Mouse (Mus musculus) G1E (cell line): ENCODE measurements around the gene Pef1. TPM values are rescaled to one million over a fixed set of nuclear protein-coding genes. Genes with fewer than 3 reads are reported as not detected.

Source experiments
- ATAC-seq: 2 replicates; pipeline ENCODE4 v1.8.0; 2016; ENCODE audit warnings: mild to moderate bottlenecking; ENCODE audit not compliant: insufficient number of reproducible peaks, poor library complexity, low FRiP score, severe bottlenecking; ENCODE audit errors: extremely low read depth
- DNase-seq: peaks from one replicate; pipeline ENCODE4 v3.0.0; 2012; ENCODE audit warnings: low spot score
- H3K27me3 ChIP-seq: 2 replicates; pipeline ENCODE4 v1.6.1; 2012; ENCODE audit warnings: mild to moderate bottlenecking, low read length, inconsistent platforms; ENCODE audit not compliant: insufficient read depth
- H3K36me3 ChIP-seq: replicated peaks from 2 replicates; pipeline ENCODE3; 2012; ENCODE audit warnings: mild to moderate bottlenecking, inconsistent platforms
- H3K4me1 ChIP-seq: 2 replicates; pipeline ENCODE4 v1.6.1; 2012; ENCODE audit warnings: low read depth, low read length, inconsistent platforms, mixed read lengths; ENCODE audit not compliant: insufficient read depth
- H3K4me3 ChIP-seq: 2 replicates; pipeline ENCODE4 v1.5.1; 2012; ENCODE audit warnings: low read depth, mild to moderate bottlenecking, inconsistent platforms, low read length, moderate library complexity, mixed read lengths
- H3K9me3 ChIP-seq: replicated peaks from 2 replicates; pipeline ENCODE4 v1.6.1; 2012; ENCODE audit warnings: inconsistent platforms
- CTCF ChIP-seq: IDR thresholded peaks from 2 replicates; pipeline ENCODE4 v1.5.1; 2012; ENCODE audit warnings: low read depth, low read length, inconsistent platforms, mixed read lengths
- GATA1 ChIP-seq: IDR thresholded peaks from 2 replicates; pipeline ENCODE4 v1.6.1; 2012; ENCODE audit warnings: borderline replicate concordance, low read length, inconsistent platforms, mixed read lengths
- GATA2 ChIP-seq: IDR thresholded peaks from 2 replicates; pipeline ENCODE4 v1.6.1; 2012; ENCODE audit warnings: low read depth, low read length, inconsistent platforms, borderline replicate concordance
- POLR2AphosphoS5 ChIP-seq: IDR thresholded peaks from 2 replicates; pipeline ENCODE4 v1.6.1; 2012; ENCODE audit warnings: low read depth, low read length, inconsistent platforms; ENCODE audit not compliant: insufficient replicate concordance
- TAL1 ChIP-seq: conservative IDR thresholded peaks from 2 replicates; pipeline ENCODE4 v1.6.1; 2012; ENCODE audit warnings: low read depth, low read length, inconsistent platforms, mixed read lengths
- polyA plus RNA-seq: library from polyadenylated mRNA; stranded (reverse); fragments of >175 nt; gene quantifications from 2 replicates; pipeline ENCODE4 v1.2.3, GENCODE M21; 2012
- total RNA-seq, 2 experiments: library from RNA; stranded (forward) in 1 of 2; stranded (reverse) in 1 of 2; fragments of 200-1000 nt in 1 of 2; fragments of >200 nt in 1 of 2; fragmentation: Nextera tagmentation in 1 of 2; gene quantifications; 2 replicates each; pipeline ENCODE4 v1.2.3; 2014 to 2017

The Pef1 gene
- total and polyA plus RNA-seq, 3 experiments, result 20.9 to 84.6 (median 24.8) TPM

DNA sequence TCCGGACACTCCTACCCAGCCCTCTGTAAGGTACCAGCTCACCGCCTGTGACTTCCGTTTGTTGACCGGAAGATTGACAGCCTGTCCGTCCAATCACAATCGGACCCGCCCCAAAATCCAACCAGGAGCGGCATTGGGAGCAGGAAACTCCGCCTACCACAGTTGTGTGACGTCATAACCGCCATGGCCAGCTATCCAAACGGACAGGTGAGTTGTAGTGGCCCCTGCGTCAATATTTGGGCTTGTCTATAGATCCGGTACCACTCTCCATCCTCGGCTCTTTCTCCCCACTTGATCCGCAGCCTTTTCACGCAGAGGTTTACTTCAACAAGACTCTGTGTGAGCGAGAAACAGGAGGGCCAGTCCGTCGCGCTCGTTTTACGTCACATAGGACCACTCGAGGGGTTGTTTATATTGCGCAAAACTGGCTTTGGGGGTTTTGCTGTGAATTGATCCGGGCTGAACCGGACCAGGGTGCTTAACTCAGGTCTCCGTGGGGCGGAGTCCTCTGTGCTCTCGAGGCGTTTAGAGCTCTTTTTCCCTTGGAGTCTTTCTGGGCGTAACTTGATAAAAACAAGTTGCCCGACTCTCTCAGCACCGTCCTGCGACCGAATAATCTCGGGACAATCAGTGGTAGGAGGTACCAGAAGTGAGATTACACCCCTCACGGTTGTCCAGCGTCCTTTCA lies 5.2 kb downstream of the Pef1 start:
- DNase-seq (peak; percentile 93), ATAC-seq (peak; percentile 94)
- TF ChIP-seq TAL1 (no peak), GATA2 (no peak), GATA1 (no peak), CTCF (no peak), POLR2AphosphoS5 (no peak)
- Histone ChIP-seq H3K27me3 (no peaks in the 10 kb centered on the region), H3K4me1 (peaks cover 67% of the 10 kb centered on the region), H3K9me3 (peaks cover 3% of the 10 kb centered on the region), H3K36me3 (peaks cover 27% of the 10 kb centered on the region), H3K4me3 (peak overlapping the region; percentile 74)

DNA sequence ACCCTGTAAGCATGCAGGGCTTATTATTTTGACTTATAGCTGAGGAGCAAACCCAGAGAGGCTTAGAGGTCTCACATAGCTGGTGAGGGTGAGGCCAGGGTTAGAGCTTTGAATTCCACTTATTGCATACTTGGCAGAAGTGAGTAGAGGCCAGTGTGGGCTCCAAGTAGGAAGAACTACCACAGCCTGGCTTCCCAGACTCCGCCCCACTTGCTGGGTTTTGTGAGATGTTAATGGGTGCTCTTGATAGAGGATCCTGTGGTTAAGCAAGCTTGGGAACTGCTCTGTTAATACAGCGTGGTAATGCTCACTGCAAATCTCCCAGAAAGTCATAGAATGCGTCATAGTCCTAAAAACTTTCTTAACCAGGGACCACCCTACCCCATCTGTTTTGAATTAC lies 6.6 kb downstream of the Pef1 start:
- Histone ChIP-seq H3K27me3 (no peaks in the 10 kb centered on the region), H3K9me3 (no peaks in the 10 kb centered on the region), H3K4me3 (peak overlapping the region; percentile 74; the same call in 1 of the 2 replicates), H3K4me1 (peaks cover 72% of the 10 kb centered on the region), H3K36me3 (peaks cover 40% of the 10 kb centered on the region)
- TF ChIP-seq CTCF (no peak), GATA2 (no peak), TAL1 (no peak), GATA1 (no peak), POLR2AphosphoS5 (no peak)
- peak; percentile 36 for DNase-seq
- no peak for ATAC-seq

DNA sequence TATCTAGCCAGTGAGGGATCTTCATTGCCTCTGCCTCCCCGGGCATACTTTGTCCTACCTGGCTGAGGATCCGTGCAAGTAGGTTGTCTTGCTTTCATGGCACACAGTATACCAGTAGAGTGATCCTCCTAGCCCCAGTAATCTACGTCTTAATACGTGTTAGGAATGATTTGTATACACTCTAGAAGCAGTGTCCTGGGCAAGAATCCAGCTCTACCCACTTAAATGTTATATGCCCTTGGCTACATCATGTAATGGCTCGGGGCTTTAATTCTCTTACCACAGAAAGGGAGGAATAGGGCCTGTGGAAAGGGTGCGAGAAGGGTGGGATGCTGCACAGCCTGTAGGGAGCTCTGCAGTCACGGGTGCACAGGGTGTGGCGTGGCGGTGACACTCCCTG lies 7.3 kb downstream of the Pef1 start:
- TF ChIP-seq TAL1, result no peak
- TF ChIP-seq POLR2AphosphoS5, result no peak
- TF ChIP-seq GATA2, result no peak
- no peak for TF ChIP-seq GATA1
- no peak for TF ChIP-seq CTCF
- H3K36me3 ChIP-seq, result peaks cover 43% of the 10 kb centered on the region
- peaks cover 69% of the 10 kb centered on the region for H3K4me1 ChIP-seq
- H3K9me3 ChIP-seq, result no peaks in the 10 kb centered on the region
- ATAC-seq (no peak), DNase-seq (no peak)
- no peaks in the 10 kb centered on the region for H3K27me3 ChIP-seq
- H3K4me3 ChIP-seq, result no peak overlapping the region; the same call in 1 of the 2 replicates

DNA sequence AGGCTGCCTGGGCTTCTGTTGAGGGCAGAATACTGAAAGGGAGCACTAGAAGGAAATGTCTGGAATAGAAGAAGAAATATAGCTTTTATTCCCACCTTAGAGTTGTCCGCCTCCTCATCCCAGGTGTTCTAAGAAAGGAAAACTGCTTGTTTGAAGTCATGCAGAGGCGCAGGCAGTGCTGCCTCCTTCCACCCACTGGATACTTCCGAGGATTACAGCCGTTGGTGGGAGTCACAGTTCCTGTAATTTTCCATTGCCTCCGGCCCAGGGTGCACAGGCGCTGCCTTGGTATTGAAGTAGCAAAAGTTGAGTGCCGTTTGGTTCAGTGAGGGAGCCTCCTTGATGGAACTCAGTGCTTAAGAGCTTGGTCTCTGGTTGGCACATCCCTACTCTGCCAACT lies 7.7 kb downstream of the Pef1 start:
- H3K4me1 ChIP-seq, result peaks cover 65% of the 10 kb centered on the region

DNA sequence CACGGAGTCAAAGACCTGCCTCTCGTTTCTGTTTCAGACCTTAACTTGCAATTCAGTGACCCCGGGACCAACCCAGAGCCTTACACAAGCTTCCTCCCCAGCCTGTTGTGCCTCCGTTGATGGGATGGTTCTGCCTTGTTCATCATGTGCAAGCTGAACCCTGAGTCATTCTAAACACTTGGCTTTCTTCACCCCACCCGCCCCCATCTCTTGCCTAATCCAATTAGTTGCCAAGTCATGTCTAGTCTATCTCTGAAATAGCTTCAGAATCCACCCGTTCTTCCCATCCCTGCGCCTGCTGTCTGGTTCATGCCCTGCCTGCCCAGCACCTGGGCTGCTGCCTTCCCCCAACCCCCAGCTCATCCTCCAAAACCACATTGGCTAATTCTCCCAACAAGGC lies 9.9 kb downstream of the Pef1 start:
- H3K27me3 ChIP-seq, result no peaks in the 10 kb centered on the region
- DNase-seq (peak; percentile 24), ATAC-seq (0 out of 2 replicates have a peak, but pooled peaks have one; percentile 15)
- TF ChIP-seq POLR2AphosphoS5, result no peak
- TF ChIP-seq GATA2, result no peak
- no peak for TF ChIP-seq CTCF
- TF ChIP-seq TAL1, result no peak
- TF ChIP-seq GATA1, result no peak
- peaks cover 70% of the 10 kb centered on the region for H3K36me3 ChIP-seq
- H3K9me3 ChIP-seq, result peaks cover 3% of the 10 kb centered on the region; the same call in 1 of the 2 replicates
- H3K4me1 ChIP-seq, result peaks cover 46% of the 10 kb centered on the region
- no peak overlapping the region; the same call in 1 of the 2 replicates for H3K4me3 ChIP-seq

More for the DNA sequence above, 7.7 kb downstream of the Pef1 start:
- H3K36me3 ChIP-seq, result peaks cover 47% of the 10 kb centered on the region
- H3K27me3 ChIP-seq, result no peaks in the 10 kb centered on the region
- no peak overlapping the region; the same call in 1 of the 2 replicates for H3K4me3 ChIP-seq
- TF ChIP-seq POLR2AphosphoS5 (no peak), GATA2 (no peak), GATA1 (no peak), TAL1 (no peak), CTCF (no peak)
- ATAC-seq (no peak), DNase-seq (no peak)
- H3K9me3 ChIP-seq, result no peaks in the 10 kb centered on the region

DNA sequence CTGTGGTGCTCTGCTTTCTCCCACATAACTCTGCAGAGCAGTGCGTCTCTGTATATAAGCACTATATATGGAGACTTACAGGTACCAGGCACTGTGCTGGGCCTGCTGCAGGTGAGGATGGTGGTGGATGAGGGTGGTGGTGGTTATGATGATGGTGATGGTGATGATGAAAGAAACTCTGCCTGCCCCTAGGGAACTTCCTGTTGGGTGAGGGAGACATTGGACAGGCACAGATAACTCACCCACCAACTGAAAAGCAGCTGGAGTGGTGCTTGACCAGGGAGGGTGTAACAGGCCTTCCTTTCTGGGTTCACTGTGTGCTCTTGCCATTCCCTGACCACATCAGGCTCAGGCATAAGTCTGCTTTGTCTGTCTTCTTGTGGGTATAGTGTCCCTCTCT lies 10.4 kb downstream of the Pef1 start:
- DNase-seq, result no peak
- Histone ChIP-seq H3K36me3 (peaks cover 74% of the 10 kb centered on the region), H3K4me1 (peaks cover 46% of the 10 kb centered on the region), H3K9me3 (peaks cover 5% of the 10 kb centered on the region), H3K4me3 (no peak overlapping the region), H3K27me3 (no peaks in the 10 kb centered on the region)
- TF ChIP-seq TAL1, result no peak
- no peak for TF ChIP-seq POLR2AphosphoS5
- no peak for TF ChIP-seq CTCF
- TF ChIP-seq GATA1, result no peak
- no peak for TF ChIP-seq GATA2
- no peak; the same call in 1 of the 2 replicates for ATAC-seq
